Mouse (Mus musculus) kidney, adult 18-20 months (tissue): ENCODE measurements around the gene Xntrpc.

Experiments used
- DNase-seq: peaks from one replicate; pipeline ENCODE4 v3.0.0; 2021

The Xntrpc gene

GRCm38 (mm10) chr7:102082816-102083215 lies 17.3 kb downstream of the Xntrpc start, which contains the start of gene Trpc2:
Trpc2 (plus strand) TSS chr7:102083116.
- no peak for DNase-seq

GRCm38 (mm10) chr7:102084041-102084696 lies 18.7 kb downstream of the Xntrpc start:
- DNase-seq: no peak

GRCm38 (mm10) chr7:102087336-102087735 lies 21.8 kb downstream of the Xntrpc start:
- DNase-seq: no peak

- DNase-seq: peak; percentile 16
These were observed 34.5 kb downstream of the Xntrpc start for GRCm38 (mm10) chr7:102099760-102100661.

- DNase-seq: no peak
These were observed 35.4 kb downstream of the Xntrpc start for GRCm38 (mm10) chr7:102100868-102101267.

- no peak for DNase-seq
These were observed 36.0 kb downstream of the Xntrpc start, which contains the start of gene Art1 for GRCm38 (mm10) chr7:102101487-102101886. Art1 (plus strand) TSS chr7:102101743.

GRCm38 (mm10) chr7:102102241-102102640 lies 36.7 kb downstream of the Xntrpc start:
- DNase-seq: no peak

GRCm38 (mm10) chr7:102102696-102103095 lies 37.2 kb downstream of the Xntrpc start:
- DNase-seq: no peak

- DNase-seq: no peak
These were observed 38.0 kb downstream of the Xntrpc start for GRCm38 (mm10) chr7:102103555-102103954.

GRCm38 (mm10) chr7:102104126-102104525 lies 38.6 kb downstream of the Xntrpc start:
- no peak for DNase-seq

GRCm38 (mm10) chr7:102106700-102107141 lies 41.2 kb downstream of the Xntrpc start:
- no peak for DNase-seq

- no peak for DNase-seq
These were observed 42.7 kb downstream of the Xntrpc start for GRCm38 (mm10) chr7:102108206-102108605.

GRCm38 (mm10) chr7:102109171-102109570 lies 43.7 kb downstream of the Xntrpc start, which contains the start of gene Art5:
Art5 (minus strand) TSS chr7:102109489.
- DNase-seq: no peak

GRCm38 (mm10) chr7:102109746-102110145 lies 44.2 kb downstream of the Xntrpc start:
- no peak for DNase-seq

GRCm38 (mm10) chr7:102113151-102113729 lies 47.7 kb downstream of the Xntrpc start:
- no peak for DNase-seq

GRCm38 (mm10) chr7:102116579-102117331 lies 51.2 kb downstream of the Xntrpc start, which contains the start of gene Chrna10:
Chrna10 (minus strand) TSS chr7:102116828.
- no peak for DNase-seq

- no peak for DNase-seq
These were observed 51.9 kb downstream of the Xntrpc start for GRCm38 (mm10) chr7:102117382-102117781.

- DNase-seq: no peak
These were observed 54.8 kb downstream of the Xntrpc start for GRCm38 (mm10) chr7:102120326-102120725.

GRCm38 (mm10) chr7:102132395-102132794 lies 66.9 kb downstream of the Xntrpc start:
- peak; percentile 17 for DNase-seq

- peak; percentile 20 for DNase-seq
These were observed 72.0 kb downstream of the Xntrpc start for GRCm38 (mm10) chr7:102137464-102137863.

GRCm38 (mm10) chr7:102137898-102138297 lies 72.4 kb downstream of the Xntrpc start:
- no peak for DNase-seq
